Mouse (Mus musculus) embryonic fibroblast, embryonic 13.5 days (primary cell): ENCODE data around the gene Alyref. TPM values are rescaled to one million over a fixed set of nuclear protein-coding genes. Genes with fewer than 3 reads are reported as not detected.
"Not testable (repeated sequence)": the region's sequence is repeated elsewhere in the genome, so short reads cannot be mapped to it uniquely, and the experiment has no call there.

Source experiments
- H3K27ac ChIP-seq: 2 replicates; pipeline ENCODE4 v1.5.1; 2012; ENCODE audit warnings: low read length, control low read depth, inconsistent platforms; ENCODE audit not compliant: insufficient read depth
- H3K4me1 ChIP-seq: 2 replicates; pipeline ENCODE4 v1.6.1; 2011; ENCODE audit warnings: low read length; ENCODE audit not compliant: control insufficient read depth, insufficient read depth
- H3K4me3 ChIP-seq: 2 replicates; pipeline ENCODE4 v1.5.1; 2011; ENCODE audit warnings: mild to moderate bottlenecking, control low read depth, low read length; ENCODE audit not compliant: insufficient read depth
- CTCF ChIP-seq: IDR thresholded peaks from 2 replicates; pipeline ENCODE4 v1.5.1; 2011; ENCODE audit warnings: mild to moderate bottlenecking, control low read depth, low read length, moderate library complexity, borderline replicate concordance; ENCODE audit not compliant: insufficient read depth
- POLR2A ChIP-seq: IDR thresholded peaks from 2 replicates; pipeline ENCODE4 v1.6.1; 2011; ENCODE audit warnings: low read depth, mild to moderate bottlenecking, control low read depth, low read length, moderate library complexity
- polyA plus RNA-seq: library from polyadenylated mRNA; stranded (reverse); fragments of >200 nt; gene quantifications from 2 replicates; pipeline ENCODE4 v1.2.4, GENCODE M21; 2011; ENCODE audit warnings: low read depth; ENCODE audit not compliant: missing spikeins, insufficient read length

The Alyref gene
- polyA plus RNA-seq, 1 experiment, result 150 TPM

GRCm38 (mm10) chr11:120562949-120563348, 35.2 kb downstream of the Alyref start:
- Histone ChIP-seq H3K4me1 (no peaks in the 10 kb centered on the region; the same call in 1 of the 2 replicates), H3K27ac (no peak overlapping the region), H3K4me3 (no peak overlapping the region)
- TF ChIP-seq CTCF (no peak), POLR2A (no peak)

- Histone ChIP-seq H3K4me1 (no peaks in the 10 kb centered on the region), H3K27ac (no peak overlapping the region), H3K4me3 (no peak overlapping the region)
- TF ChIP-seq CTCF, result no peak
- no peak for TF ChIP-seq POLR2A
Measured at GRCm38 (mm10) chr11:120560952-120561728, 37.0 kb downstream of the Alyref start.

GRCm38 (mm10) chr11:120558843-120559242, 39.3 kb downstream of the Alyref start:
- not testable (repeated sequence) for H3K27ac ChIP-seq, H3K4me3 ChIP-seq, H3K4me1 ChIP-seq

- Histone ChIP-seq H3K4me3 (no peak overlapping the region), H3K27ac (no peak overlapping the region), H3K4me1 (no peaks in the 10 kb centered on the region)
- TF ChIP-seq CTCF, result no peak
- no peak for TF ChIP-seq POLR2A
Measured at GRCm38 (mm10) chr11:120555260-120555659, 42.9 kb downstream of the Alyref start.

- TF ChIP-seq POLR2A (no peak), CTCF (no peak)
- Histone ChIP-seq H3K4me3 (no peak overlapping the region), H3K27ac (no peak overlapping the region), H3K4me1 (no peaks in the 10 kb centered on the region)
Measured at GRCm38 (mm10) chr11:120554834-120555233, 43.3 kb downstream of the Alyref start.

- H3K27ac ChIP-seq, result no peak overlapping the region
- H3K4me3 ChIP-seq, result no peak overlapping the region
- peaks cover 3% of the 10 kb centered on the region; the same call in 1 of the 2 replicates for H3K4me1 ChIP-seq
- TF ChIP-seq CTCF (no peak), POLR2A (no peak)
Measured at GRCm38 (mm10) chr11:120552736-120553135, 45.4 kb downstream of the Alyref start.

- Histone ChIP-seq H3K4me1 (peaks cover 3% of the 10 kb centered on the region; the same call in 1 of the 2 replicates), H3K4me3 (peak within 1 kb of the TSS; percentile 48), H3K27ac (0 out of 2 replicates have a peak within 1 kb of the TSS, but pooled peaks have one; percentile 14)
- TF ChIP-seq CTCF, result no peak
- no peak for TF ChIP-seq POLR2A
Measured at GRCm38 (mm10) chr11:120550810-120551440, 47.2 kb downstream of the Alyref start, which contains the start of gene Ppp1r27. Gene Ppp1r27, minus strand, starts transcription at chr11:120551132.

GRCm38 (mm10) chr11:120549986-120550809, 48.0 kb downstream of the Alyref start:
- TF ChIP-seq POLR2A, result peak; percentile 38
- no peak for TF ChIP-seq CTCF
- peaks cover 3% of the 10 kb centered on the region; the same call in 1 of the 2 replicates for H3K4me1 ChIP-seq
- H3K4me3 ChIP-seq, result peak overlapping the region; percentile 48
- H3K27ac ChIP-seq, result peak overlapping the region; percentile 14; the same call in 1 of the 2 replicates

- no peak for TF ChIP-seq CTCF
- peak; percentile 71 for TF ChIP-seq POLR2A
- peak within 1 kb of the TSS; percentile 71 for H3K4me3 ChIP-seq
- H3K27ac ChIP-seq, result peak within 1 kb of the TSS; percentile 84
- H3K4me1 ChIP-seq, result peaks cover 3% of the 10 kb centered on the region; the same call in 1 of the 2 replicates
Measured at GRCm38 (mm10) chr11:120549168-120549945, 48.8 kb downstream of the Alyref start, which contains the start of gene Mcrip1. Gene Mcrip1, minus strand, starts transcription at chr11:120549727.
